Mouse (Mus musculus) stomach, postnatal 0 days (tissue): ENCODE results near the gene Myo5a.

Experiments
- CTCF ChIP-seq: IDR thresholded peaks from 2 replicates; pipeline ENCODE4 v1.5.1; 2016; ENCODE audit warnings: antibody characterized with exemption, low read depth, mild to moderate bottlenecking, moderate library complexity
- EP300 ChIP-seq: optimal IDR thresholded peaks from 2 replicates; pipeline ENCODE3; 2016; ENCODE audit warnings: antibody characterized with exemption

GRCm38 (mm10) chr9:75163650-75164049 lies 92.8 kb downstream of the Myo5a start:
- TF ChIP-seq CTCF = no peak
- TF ChIP-seq EP300 = no peak
